Mouse (Mus musculus): Measurements from ENCODE around the gene Gm10337. TPM values are rescaled to one million over a fixed set of nuclear protein-coding genes. Genes with fewer than 3 reads are reported as not detected.
A peak's percentile ranks its signal among the peaks of the same experiment; 100 is the strongest.

Gene Gm10337
- polyA plus RNA-seq, 1 experiment from 2014 or later = not detected

DNA sequence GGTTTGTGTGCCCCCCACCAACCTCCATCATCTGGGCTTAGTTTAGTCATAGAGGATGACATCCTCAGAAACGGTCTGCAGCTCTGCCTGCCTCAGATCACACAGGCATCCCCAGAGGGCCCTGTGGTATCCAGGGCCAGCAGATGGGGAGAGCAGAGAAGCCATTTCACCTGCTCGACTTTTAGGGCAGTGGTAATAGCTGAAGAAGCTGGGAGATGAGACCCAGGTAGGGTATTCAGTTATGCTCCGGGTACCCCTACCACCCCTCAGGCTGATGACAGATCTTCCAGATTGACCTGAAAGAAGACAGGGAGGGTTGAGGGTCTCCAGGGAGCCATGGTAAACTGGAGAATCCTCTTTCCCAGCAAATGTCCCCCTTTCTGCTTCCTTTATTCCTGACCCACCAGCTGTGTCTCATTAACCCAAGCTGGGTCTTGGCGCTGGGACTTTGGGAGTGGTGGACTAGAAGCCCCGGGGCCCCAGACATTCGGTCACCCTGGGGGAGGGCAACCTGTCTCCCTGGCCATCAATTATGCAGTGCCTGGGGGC lies 7.8 kb downstream of the Gm10337 start:
- Histone ChIP-seq H3K9me3 (ENCODE audit: low read depth, low read length) (no peaks in the 10 kb centered on the region), H3K9ac (0 out of 2 replicates have a peak overlapping the region, but pooled peaks have one; percentile 49), H3K36me3 (ENCODE audit: insufficient read depth) (peaks cover 7% of the 10 kb centered on the region; the same call in 1 of the 2 replicates), H3K4me2 (peak overlapping the region; percentile 77), H3K27ac (ENCODE audit: low read depth) (peak overlapping the region; percentile 77; the same call in 1 of the 2 replicates), H3K27me3 (ENCODE audit: insufficient read depth, low read length) (no peaks in the 10 kb centered on the region), H3K4me1 (ENCODE audit: insufficient read depth) (peaks cover 17% of the 10 kb centered on the region), H3K4me3 (ENCODE audit: low read depth, low read length) (peak overlapping the region; percentile 49)
- ATAC-seq (ENCODE audit: insufficient read depth) (no peak), DNase-seq (no peak)
- no peak for TF ChIP-seq CTCF (IDR thresholded peaks at IDR 0.05; ENCODE audit: low read depth)
- 11% methylated on average over 6 of the region's 6 CpGs for WGBS

DNA sequence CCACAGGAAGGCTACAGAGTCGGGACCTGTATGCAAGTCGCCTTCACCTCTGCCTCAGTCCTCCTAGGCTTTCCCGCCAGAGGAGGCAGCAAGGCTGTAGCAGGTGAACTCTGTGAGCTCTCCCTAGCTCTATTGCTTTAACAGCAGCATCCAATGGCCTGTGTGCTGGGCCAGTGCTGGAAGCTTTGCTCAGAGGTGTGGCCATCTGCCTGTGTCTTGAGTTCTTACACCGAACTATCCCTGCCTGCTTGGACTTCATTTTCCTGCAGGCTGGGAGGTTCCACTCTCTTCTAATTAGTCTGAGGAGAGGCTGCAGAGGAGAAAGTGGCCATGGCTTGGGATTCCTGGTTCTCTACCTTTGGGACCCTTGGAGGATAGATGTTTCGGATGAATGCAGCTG lies 8.5 kb downstream of the Gm10337 start:
- WGBS = 36% methylated on average over 5 of the region's 5 CpGs
- H3K4me2 ChIP-seq = no peak overlapping the region; the same call in 1 of the 2 replicates
- no peak for DNase-seq
- TF ChIP-seq CTCF (IDR thresholded peaks at IDR 0.05; ENCODE audit: low read depth) = no peak
- H3K27me3 ChIP-seq (ENCODE audit: insufficient read depth, low read length) = no peaks in the 10 kb centered on the region
- peaks cover 7% of the 10 kb centered on the region; the same call in 1 of the 2 replicates for H3K36me3 ChIP-seq (ENCODE audit: insufficient read depth)
- no peak overlapping the region; the same call in 1 of the 2 replicates for H3K27ac ChIP-seq (ENCODE audit: low read depth)
- peaks cover 17% of the 10 kb centered on the region for H3K4me1 ChIP-seq (ENCODE audit: insufficient read depth)
- ATAC-seq (ENCODE audit: insufficient read depth) = no peak
- no peak overlapping the region for H3K9ac ChIP-seq
- no peaks in the 10 kb centered on the region for H3K9me3 ChIP-seq (ENCODE audit: low read depth, low read length)
- no peak overlapping the region for H3K4me3 ChIP-seq (ENCODE audit: low read depth, low read length)

DNA sequence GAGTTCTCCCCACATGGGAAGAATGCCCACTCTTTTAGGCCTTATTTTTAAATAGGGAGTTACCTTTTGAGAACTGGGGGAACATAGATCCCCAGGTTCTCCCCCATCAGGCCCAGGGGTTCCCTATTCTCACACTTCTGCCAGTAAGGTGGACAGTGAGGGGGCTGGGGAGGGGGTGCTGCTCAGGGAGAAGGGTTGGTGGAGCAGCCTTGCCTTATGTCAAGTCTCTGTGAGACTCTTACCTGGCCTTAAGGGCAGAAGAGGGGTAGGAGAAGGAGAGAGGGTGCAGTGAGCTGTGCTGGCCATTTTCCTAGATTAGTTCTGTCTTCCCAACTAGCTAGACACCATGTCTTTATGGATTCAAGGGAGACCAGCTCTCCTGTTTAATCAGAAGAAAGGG lies 8.9 kb downstream of the Gm10337 start:
- Histone ChIP-seq H3K27me3 (ENCODE audit: insufficient read depth, low read length) (no peaks in the 10 kb centered on the region), H3K4me1 (ENCODE audit: insufficient read depth) (peaks cover 17% of the 10 kb centered on the region), H3K9me3 (ENCODE audit: low read depth, low read length) (no peaks in the 10 kb centered on the region), H3K9ac (no peak overlapping the region), H3K4me2 (no peak overlapping the region), H3K36me3 (ENCODE audit: insufficient read depth) (peaks cover 6% of the 10 kb centered on the region; the same call in 1 of the 2 replicates), H3K4me3 (ENCODE audit: low read depth, low read length) (no peak overlapping the region), H3K27ac (ENCODE audit: low read depth) (no peak overlapping the region)
- TF ChIP-seq CTCF (IDR thresholded peaks at IDR 0.05; ENCODE audit: low read depth) = no peak
- ATAC-seq (ENCODE audit: insufficient read depth) (no peak), DNase-seq (no peak)

DNA sequence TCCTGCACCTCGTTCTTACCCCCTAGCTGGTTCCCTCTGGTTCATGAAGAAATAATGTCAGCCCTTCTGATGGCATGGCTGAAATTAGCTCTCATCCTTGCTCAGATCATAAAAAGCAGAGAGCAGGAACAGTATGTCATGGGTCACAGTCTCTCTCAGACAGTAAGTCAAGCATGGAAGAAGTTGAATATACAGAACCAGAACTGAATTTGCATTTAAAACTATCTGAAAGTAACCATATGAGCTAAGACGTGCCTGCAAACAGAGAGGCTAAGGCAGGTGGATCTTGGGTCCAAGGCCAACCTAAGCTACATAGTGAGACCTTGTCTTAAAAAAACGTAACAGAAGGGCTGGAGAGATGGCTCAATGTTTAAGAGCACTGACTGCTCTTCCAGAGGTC lies 9.5 kb downstream of the Gm10337 start:
- Histone ChIP-seq H3K4me3 (ENCODE audit: low read depth, low read length) (no peak overlapping the region), H3K27ac (ENCODE audit: low read depth) (no peak overlapping the region), H3K36me3 (ENCODE audit: insufficient read depth) (0 out of 2 replicates have a peak, but pooled peaks cover 4% of the 10 kb centered on the region), H3K9me3 (ENCODE audit: low read depth, low read length) (no peaks in the 10 kb centered on the region), H3K27me3 (ENCODE audit: insufficient read depth, low read length) (no peaks in the 10 kb centered on the region), H3K9ac (no peak overlapping the region), H3K4me2 (no peak overlapping the region), H3K4me1 (ENCODE audit: insufficient read depth) (peaks cover 17% of the 10 kb centered on the region)
- WGBS = 73% methylated on average over 3 of the region's 3 CpGs
- DNase-seq (no peak), ATAC-seq (ENCODE audit: insufficient read depth) (no peak)
- no peak for TF ChIP-seq CTCF (IDR thresholded peaks at IDR 0.05; ENCODE audit: low read depth)

DNA sequence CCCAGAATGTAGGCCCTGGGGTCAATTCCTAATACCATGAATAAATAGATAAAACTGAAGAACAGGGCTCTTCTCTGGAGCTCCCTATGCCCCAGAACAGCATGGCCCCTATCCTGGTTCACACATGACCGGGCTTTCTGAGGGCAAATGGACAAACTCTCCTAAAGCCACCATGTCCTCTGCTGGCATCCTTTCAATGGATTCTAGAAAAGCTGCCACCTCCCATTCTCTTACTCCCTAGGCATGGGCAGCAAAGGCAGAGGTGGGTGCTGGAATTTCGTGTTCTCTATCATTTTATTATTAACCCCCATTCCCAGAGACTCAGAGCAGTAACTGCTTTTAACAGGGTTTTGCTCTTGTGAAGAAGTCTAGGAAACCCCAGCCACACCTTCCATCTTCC lies 11.7 kb downstream of the Gm10337 start:
- H3K4me1 ChIP-seq (ENCODE audit: insufficient read depth) = peaks cover 15% of the 10 kb centered on the region
- DNase-seq (no peak), ATAC-seq (ENCODE audit: insufficient read depth) (no peak)
- H3K9me3 ChIP-seq (ENCODE audit: low read depth, low read length) = no peaks in the 10 kb centered on the region
- H3K36me3 ChIP-seq (ENCODE audit: insufficient read depth) = peaks cover 2% of the 10 kb centered on the region; the same call in 1 of the 2 replicates
- WGBS = 82% methylated on average over 2 of the region's 2 CpGs
- peak overlapping the region; percentile 67 for H3K4me3 ChIP-seq (ENCODE audit: low read depth, low read length)
- peak overlapping the region; percentile 91 for H3K4me2 ChIP-seq
- H3K9ac ChIP-seq = no peak overlapping the region
- no peak for TF ChIP-seq CTCF (IDR thresholded peaks at IDR 0.05; ENCODE audit: low read depth)
- H3K27me3 ChIP-seq (ENCODE audit: insufficient read depth, low read length) = no peaks in the 10 kb centered on the region
- no peak overlapping the region for H3K27ac ChIP-seq (ENCODE audit: low read depth)

GRCm38 (mm10) chr15:102515791-102516190 lies 12.3 kb downstream of the Gm10337 start:
- H3K27ac ChIP-seq (ENCODE audit: low read depth) = 0 out of 2 replicates have a peak overlapping the region, but pooled peaks have one; percentile 42
- H3K4me2 ChIP-seq = peak overlapping the region; percentile 91
- no peak for ATAC-seq (ENCODE audit: insufficient read depth)
- 37% methylated on average over 4 of the region's 4 CpGs for WGBS
- no peak for DNase-seq
- H3K9me3 ChIP-seq (ENCODE audit: low read depth, low read length) = no peaks in the 10 kb centered on the region
- TF ChIP-seq CTCF (IDR thresholded peaks at IDR 0.05; ENCODE audit: low read depth) = no peak
- peak overlapping the region; percentile 67 for H3K4me3 ChIP-seq (ENCODE audit: low read depth, low read length)
- H3K4me1 ChIP-seq (ENCODE audit: insufficient read depth) = peaks cover 15% of the 10 kb centered on the region
- H3K36me3 ChIP-seq (ENCODE audit: insufficient read depth) = peaks cover 7% of the 10 kb centered on the region; the same call in 1 of the 2 replicates
- peak overlapping the region; percentile 72 for H3K9ac ChIP-seq
- no peaks in the 10 kb centered on the region for H3K27me3 ChIP-seq (ENCODE audit: insufficient read depth, low read length)

DNA sequence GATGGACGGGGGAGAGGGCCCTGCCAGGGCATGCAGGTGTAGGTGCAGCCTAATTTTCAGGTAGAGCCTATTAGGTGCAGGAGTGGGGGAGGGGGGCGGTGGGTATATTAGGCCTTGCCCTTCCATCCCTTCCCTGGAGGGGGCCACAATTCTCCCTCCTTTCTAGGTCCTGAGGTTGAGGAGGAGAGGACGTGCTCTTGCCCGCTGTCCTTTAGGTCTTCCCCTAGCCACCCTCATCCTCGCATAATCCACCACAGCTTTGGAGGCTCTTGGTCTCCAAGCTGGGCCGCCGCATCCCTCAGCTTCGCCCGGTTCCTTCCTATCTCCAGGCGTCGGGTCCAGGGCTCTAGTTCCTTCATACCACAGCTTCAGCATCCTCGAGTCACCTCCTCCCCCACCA lies 12.8 kb downstream of the Gm10337 start:
- TF ChIP-seq CTCF (IDR thresholded peaks at IDR 0.05; ENCODE audit: low read depth) = peak; percentile 21; the same call in 1 of the 2 replicates
- ATAC-seq (ENCODE audit: insufficient read depth) = no peak; the same call in 1 of the 2 replicates
- H3K36me3 ChIP-seq (ENCODE audit: insufficient read depth) = peaks cover 12% of the 10 kb centered on the region
- H3K27me3 ChIP-seq (ENCODE audit: insufficient read depth, low read length) = no peaks in the 10 kb centered on the region
- WGBS = 1% methylated on average over 12 of the region's 12 CpGs
- peak overlapping the region; percentile 91 for H3K4me2 ChIP-seq
- H3K4me3 ChIP-seq (ENCODE audit: low read depth, low read length) = peak overlapping the region; percentile 67
- H3K27ac ChIP-seq (ENCODE audit: low read depth) = peak overlapping the region; percentile 99
- H3K9ac ChIP-seq = peak overlapping the region; percentile 72
- no peak for DNase-seq
- peaks cover 12% of the 10 kb centered on the region for H3K4me1 ChIP-seq (ENCODE audit: insufficient read depth)
- no peaks in the 10 kb centered on the region for H3K9me3 ChIP-seq (ENCODE audit: low read depth, low read length)

Measured in lung, embryonic 14.5 days (tissue).